Mouse (Mus musculus) stomach, embryonic 16.5 days (tissue): ENCODE measurements around the gene Zfp248. TPM values are rescaled to one million over a fixed set of nuclear protein-coding genes. Genes with fewer than 3 reads are reported as not detected.

Experiments used
- ATAC-seq: fragments of 200-750 bp; cut with Nextera tagmentation; 2 replicates; pipeline ENCODE4 v1.8.0; 2017; ENCODE audit warnings: moderate number of reproducible peaks, moderate TSS enrichment; ENCODE audit not compliant: insufficient read depth, low FRiP score
- H3K27ac ChIP-seq: fragments of 300-500 bp; sonication (generic); 2 replicates; pipeline ENCODE4 v1.5.1; 2014; ENCODE audit warnings: low read length
- H3K27me3 ChIP-seq: fragments of 300-500 bp; sonication (generic); 2 replicates; pipeline ENCODE4 v1.6.1; 2014; ENCODE audit warnings: low read length, control low read depth, mixed read lengths; ENCODE audit not compliant: control insufficient read depth, insufficient read depth
- H3K36me3 ChIP-seq: fragments of 300-500 bp; sonication (generic); 2 replicates; pipeline ENCODE4 v1.6.1; 2014; ENCODE audit warnings: low read length; ENCODE audit not compliant: control insufficient read depth, insufficient read depth
- H3K4me1 ChIP-seq: fragments of 300-500 bp; sonication (generic); 2 replicates; pipeline ENCODE4 v1.6.1; 2014; ENCODE audit warnings: low read length, control low read depth, mixed read lengths; ENCODE audit not compliant: control insufficient read depth, insufficient read depth
- H3K4me2 ChIP-seq: fragments of 300-500 bp; sonication (generic); 2 replicates; pipeline ENCODE4 v1.6.1; 2014; ENCODE audit warnings: low read depth, low read length, mixed read lengths
- H3K4me3 ChIP-seq: fragments of 300-500 bp; sonication (generic); replicated peaks from 2 replicates; pipeline ENCODE4 v1.5.1; 2014; ENCODE audit warnings: mild to moderate bottlenecking, low read length
- H3K9ac ChIP-seq: fragments of 300-500 bp; sonication (generic); 2 replicates; pipeline ENCODE4 v1.6.1; 2014; ENCODE audit warnings: low read length
- H3K9me3 ChIP-seq: fragments of 300-500 bp; sonication (generic); replicated peaks from 2 replicates; pipeline ENCODE4 v1.6.1; 2016; ENCODE audit warnings: low read length, control low read depth; ENCODE audit not compliant: control insufficient read depth
- WGBS: fragments of 180-500 bp; shearing (Covaris S2); extraction: QIAGEN DNeasy Blood & Tissue Kit; methylation state at CpG from one replicate; pipeline ENCODE4 v1.1.7; 2014; 5-methylcytosine and 5-hydroxymethylcytosine counted together
- microRNA-seq: library from miRNA; unstranded; fragments of <30 nt; microRNA quantifications from one replicate; pipeline ENCODE4, GENCODE M21; 2016
- polyA plus RNA-seq: library from polyadenylated mRNA; unstranded; fragments of >200 nt; fragmentation: Nextera tagmentation; extraction: Ambion mirVana; gene quantifications from 2 replicates; pipeline ENCODE4 v1.2.1, GENCODE M21; 2015

Gene Zfp248
- polyA plus RNA-seq, 1 experiment from 2014 or later = 7.8 TPM

- Histone ChIP-seq H3K27me3 (0 out of 2 replicates have a peak, but pooled peaks cover 3% of the 10 kb centered on the region), H3K4me3 (no peak overlapping the region), H3K9ac (no peak overlapping the region), H3K36me3 (peaks cover 3% of the 10 kb centered on the region; the same call in 1 of the 2 replicates), H3K27ac (no peak overlapping the region), H3K4me2 (no peak overlapping the region), H3K4me1 (no peaks in the 10 kb centered on the region), H3K9me3 (no peaks in the 10 kb centered on the region)
- no peak for ATAC-seq
- WGBS = 49% methylated on average over 3 of the region's 3 CpGs
Measured at GRCm38 (mm10) chr6:118380630-118381029, 74.7 kb downstream of the Zfp248 start.

- H3K27ac ChIP-seq = no peak overlapping the region
- H3K9ac ChIP-seq = no peak overlapping the region
- no peaks in the 10 kb centered on the region for H3K4me1 ChIP-seq
- 0 out of 2 replicates have a peak, but pooled peaks cover 3% of the 10 kb centered on the region for H3K27me3 ChIP-seq
- peak overlapping the region; percentile 23; the same call in 1 of the 2 replicates for H3K4me2 ChIP-seq
- no peaks in the 10 kb centered on the region for H3K9me3 ChIP-seq
- H3K36me3 ChIP-seq = peaks cover 3% of the 10 kb centered on the region; the same call in 1 of the 2 replicates
- no peak overlapping the region for H3K4me3 ChIP-seq
- no peak for ATAC-seq
- 29% methylated on average over 20 of the region's 20 CpGs for WGBS
Measured at GRCm38 (mm10) chr6:118379451-118380167, 75.7 kb downstream of the Zfp248 start.

- Histone ChIP-seq H3K9ac (no peak overlapping the region), H3K27me3 (peaks cover 7% of the 10 kb centered on the region; the same call in 1 of the 2 replicates), H3K36me3 (peaks cover 3% of the 10 kb centered on the region; the same call in 1 of the 2 replicates), H3K4me2 (no peak overlapping the region), H3K9me3 (no peaks in the 10 kb centered on the region), H3K4me1 (no peaks in the 10 kb centered on the region), H3K4me3 (no peak overlapping the region), H3K27ac (no peak overlapping the region)
- ATAC-seq = no peak
- WGBS = 50% methylated on average over 10 of the region's 10 CpGs
Measured at GRCm38 (mm10) chr6:118377611-118378010, 77.7 kb downstream of the Zfp248 start.

Small RNA genes within 50 kb of the gene (microRNA-seq; reads per million reads assigned to microRNA genes)
- gene Gm25953 = not detected

Other genes with a start within 250 kb of the Zfp248 start
- gene Bms1, start 36.1 kb downstream of the Zfp248 start, polyA plus RNA-seq = 30.1 and 31.1 TPM in 2 replicates
- 10.9 and 11.3 TPM in 2 replicates for gene Zfp9, start 23.8 kb upstream of the Zfp248 start, polyA plus RNA-seq
- 10.4 and 10.8 TPM in 2 replicates for gene Ankrd26, start 106.7 kb upstream of the Zfp248 start, polyA plus RNA-seq